Mouse (Mus musculus): ENCODE results near the gene Dchs2. TPM values are rescaled to one million over a fixed set of nuclear protein-coding genes. Genes with fewer than 3 reads are reported as not detected.

The Dchs2 gene
- polyA plus RNA-seq, 1 experiment from 2014 or later = 0.07 TPM

GRCm38 (mm10) chr3:83147273-83148054 lies 19.7 kb downstream of the Dchs2 start:
- Histone ChIP-seq H3K9me3 (ENCODE audit: control insufficient read depth) (no peaks in the 10 kb centered on the region), H3K36me3 (ENCODE audit: control insufficient read depth, insufficient read depth) (no peaks in the 10 kb centered on the region), H3K4me2 (replicated peaks; ENCODE audit: low read depth) (no peak overlapping the region), H3K27me3 (replicated peaks; ENCODE audit: control insufficient read depth, insufficient read depth, low read length) (no peaks in the 10 kb centered on the region), H3K9ac (ENCODE audit: low read depth, low read length) (no peak overlapping the region), H3K4me1 (replicated peaks; ENCODE audit: control insufficient read depth, insufficient read depth, low read length) (no peaks in the 10 kb centered on the region), H3K27ac (ENCODE audit: low read depth, low read length) (no peak overlapping the region), H3K4me3 (ENCODE audit: low read depth, low read length) (no peak overlapping the region)
- ATAC-seq = no peak
- 78% methylated on average over 6 of the region's 6 CpGs for WGBS
- TF ChIP-seq CTCF (IDR thresholded peaks at IDR 0.05; ENCODE audit: low read depth) = no peak

GRCm38 (mm10) chr3:83148055-83148447 lies 20.3 kb downstream of the Dchs2 start:
- Histone ChIP-seq H3K4me1 (replicated peaks; ENCODE audit: control insufficient read depth, insufficient read depth, low read length) (no peaks in the 10 kb centered on the region), H3K9ac (ENCODE audit: low read depth, low read length) (no peak overlapping the region), H3K27ac (ENCODE audit: low read depth, low read length) (no peak overlapping the region), H3K4me3 (ENCODE audit: low read depth, low read length) (no peak overlapping the region), H3K9me3 (ENCODE audit: control insufficient read depth) (no peaks in the 10 kb centered on the region), H3K36me3 (ENCODE audit: control insufficient read depth, insufficient read depth) (no peaks in the 10 kb centered on the region), H3K27me3 (replicated peaks; ENCODE audit: control insufficient read depth, insufficient read depth, low read length) (no peaks in the 10 kb centered on the region), H3K4me2 (replicated peaks; ENCODE audit: low read depth) (no peak overlapping the region)
- WGBS = 44% methylated on average over 4 of the region's 4 CpGs
- no peak for ATAC-seq
- TF ChIP-seq CTCF (IDR thresholded peaks at IDR 0.05; ENCODE audit: low read depth) = no peak

GRCm38 (mm10) chr3:83148508-83148907 lies 20.8 kb downstream of the Dchs2 start:
- H3K4me1 ChIP-seq (replicated peaks; ENCODE audit: control insufficient read depth, insufficient read depth, low read length) = no peaks in the 10 kb centered on the region
- H3K4me3 ChIP-seq (ENCODE audit: low read depth, low read length) = no peak overlapping the region
- no peak overlapping the region for H3K9ac ChIP-seq (ENCODE audit: low read depth, low read length)
- H3K27me3 ChIP-seq (replicated peaks; ENCODE audit: control insufficient read depth, insufficient read depth, low read length) = no peaks in the 10 kb centered on the region
- H3K27ac ChIP-seq (ENCODE audit: low read depth, low read length) = no peak overlapping the region
- no peak for ATAC-seq
- WGBS = 51% methylated on average over 3 of the region's 3 CpGs
- H3K9me3 ChIP-seq (ENCODE audit: control insufficient read depth) = no peaks in the 10 kb centered on the region
- no peaks in the 10 kb centered on the region for H3K36me3 ChIP-seq (ENCODE audit: control insufficient read depth, insufficient read depth)
- H3K4me2 ChIP-seq (replicated peaks; ENCODE audit: low read depth) = no peak overlapping the region
- TF ChIP-seq CTCF (IDR thresholded peaks at IDR 0.05; ENCODE audit: low read depth) = no peak

- WGBS = 27% methylated on average over 4 of the region's 4 CpGs
- no peak for TF ChIP-seq CTCF (IDR thresholded peaks at IDR 0.05; ENCODE audit: low read depth)
- Histone ChIP-seq H3K4me2 (replicated peaks; ENCODE audit: low read depth) (no peak overlapping the region), H3K9ac (ENCODE audit: low read depth, low read length) (no peak overlapping the region), H3K36me3 (ENCODE audit: control insufficient read depth, insufficient read depth) (no peaks in the 10 kb centered on the region), H3K4me3 (ENCODE audit: low read depth, low read length) (no peak overlapping the region), H3K9me3 (ENCODE audit: control insufficient read depth) (no peaks in the 10 kb centered on the region), H3K27me3 (replicated peaks; ENCODE audit: control insufficient read depth, insufficient read depth, low read length) (no peaks in the 10 kb centered on the region), H3K4me1 (replicated peaks; ENCODE audit: control insufficient read depth, insufficient read depth, low read length) (no peaks in the 10 kb centered on the region), H3K27ac (ENCODE audit: low read depth, low read length) (no peak overlapping the region)
- ATAC-seq = no peak
Measured at GRCm38 (mm10) chr3:83155600-83155999, 27.9 kb downstream of the Dchs2 start.

- Histone ChIP-seq H3K27ac (ENCODE audit: low read depth, low read length) (no peak overlapping the region), H3K9ac (ENCODE audit: low read depth, low read length) (no peak overlapping the region), H3K27me3 (replicated peaks; ENCODE audit: control insufficient read depth, insufficient read depth, low read length) (no peaks in the 10 kb centered on the region), H3K4me2 (replicated peaks; ENCODE audit: low read depth) (no peak overlapping the region), H3K36me3 (ENCODE audit: control insufficient read depth, insufficient read depth) (no peaks in the 10 kb centered on the region), H3K4me3 (ENCODE audit: low read depth, low read length) (no peak overlapping the region), H3K9me3 (ENCODE audit: control insufficient read depth) (no peaks in the 10 kb centered on the region), H3K4me1 (replicated peaks; ENCODE audit: control insufficient read depth, insufficient read depth, low read length) (no peaks in the 10 kb centered on the region)
- TF ChIP-seq CTCF (IDR thresholded peaks at IDR 0.05; ENCODE audit: low read depth) = no peak
- ATAC-seq = no peak
- 63% methylated on average over 4 of the region's 4 CpGs for WGBS
Measured at GRCm38 (mm10) chr3:83156165-83156564, 28.4 kb downstream of the Dchs2 start.

GRCm38 (mm10) chr3:83161542-83162231 lies 33.9 kb downstream of the Dchs2 start:
- no peak for TF ChIP-seq CTCF (IDR thresholded peaks at IDR 0.05; ENCODE audit: low read depth)
- ATAC-seq = no peak
- no peaks in the 10 kb centered on the region for H3K9me3 ChIP-seq (ENCODE audit: control insufficient read depth)
- H3K9ac ChIP-seq (ENCODE audit: low read depth, low read length) = no peak overlapping the region
- no peak overlapping the region for H3K4me2 ChIP-seq (replicated peaks; ENCODE audit: low read depth)
- no peak overlapping the region for H3K27ac ChIP-seq (ENCODE audit: low read depth, low read length)
- WGBS = 75% methylated on average over 6 of the region's 6 CpGs
- no peaks in the 10 kb centered on the region for H3K4me1 ChIP-seq (replicated peaks; ENCODE audit: control insufficient read depth, insufficient read depth, low read length)
- no peaks in the 10 kb centered on the region for H3K27me3 ChIP-seq (replicated peaks; ENCODE audit: control insufficient read depth, insufficient read depth, low read length)
- no peaks in the 10 kb centered on the region for H3K36me3 ChIP-seq (ENCODE audit: control insufficient read depth, insufficient read depth)
- H3K4me3 ChIP-seq (ENCODE audit: low read depth, low read length) = no peak overlapping the region

Data from intestine, postnatal 0 days (tissue).